Mouse (Mus musculus) left cerebral cortex, postnatal 14 days (tissue): Measurements from ENCODE around the gene Chaf1a. TPM values are rescaled to one million over a fixed set of nuclear protein-coding genes. Genes with fewer than 3 reads are reported as not detected.
A peak's percentile ranks its signal among the peaks of the same experiment; 100 is the strongest.

Source experiments
- DNase-seq, 2 experiments: peaks; one replicate each; pipeline ENCODE4 v3.0.0; 2021 to 2022; ENCODE audit warnings: low spot score in 2 of 2, mixed read lengths in 1 of 2
- intact Hi-C: fragments of 180-260 bp; cut with DNase I; formaldehyde crosslinking; loops from one replicate; pipeline ENCODE4 v1.15.1; 2025
- long read RNA-seq, 2 experiments: library from polyadenylated mRNA; stranded (forward); transcript quantifications; one replicate each; pipeline ENCODE4 v2.0.0; 2021
- total RNA-seq, 2 experiments: library from RNA; stranded (reverse); gene quantifications; 2 replicates each; pipeline ENCODE4 v1.2.3; 2021

The Chaf1a gene
- 1 to 10 TPM; 2.5 to 4.0 TPM for total RNA-seq
- long read RNA-seq, experiment 1, full-length matches to known transcripts: 8 of 11 reads
- long read RNA-seq, experiment 1, partial matches to known transcripts: 2 of 11 reads
- long read RNA-seq, experiment 1, other reads (novel, unspliced or antisense): 1 of 11 reads
- long read RNA-seq, experiment 2, full-length matches to known transcripts: 5 of 6 reads
- long read RNA-seq, experiment 2, partial matches to known transcripts: 1 of 6 reads
- long read RNA-seq, experiment 2, other reads (novel, unspliced or antisense): 0 of 6 reads

DNA sequence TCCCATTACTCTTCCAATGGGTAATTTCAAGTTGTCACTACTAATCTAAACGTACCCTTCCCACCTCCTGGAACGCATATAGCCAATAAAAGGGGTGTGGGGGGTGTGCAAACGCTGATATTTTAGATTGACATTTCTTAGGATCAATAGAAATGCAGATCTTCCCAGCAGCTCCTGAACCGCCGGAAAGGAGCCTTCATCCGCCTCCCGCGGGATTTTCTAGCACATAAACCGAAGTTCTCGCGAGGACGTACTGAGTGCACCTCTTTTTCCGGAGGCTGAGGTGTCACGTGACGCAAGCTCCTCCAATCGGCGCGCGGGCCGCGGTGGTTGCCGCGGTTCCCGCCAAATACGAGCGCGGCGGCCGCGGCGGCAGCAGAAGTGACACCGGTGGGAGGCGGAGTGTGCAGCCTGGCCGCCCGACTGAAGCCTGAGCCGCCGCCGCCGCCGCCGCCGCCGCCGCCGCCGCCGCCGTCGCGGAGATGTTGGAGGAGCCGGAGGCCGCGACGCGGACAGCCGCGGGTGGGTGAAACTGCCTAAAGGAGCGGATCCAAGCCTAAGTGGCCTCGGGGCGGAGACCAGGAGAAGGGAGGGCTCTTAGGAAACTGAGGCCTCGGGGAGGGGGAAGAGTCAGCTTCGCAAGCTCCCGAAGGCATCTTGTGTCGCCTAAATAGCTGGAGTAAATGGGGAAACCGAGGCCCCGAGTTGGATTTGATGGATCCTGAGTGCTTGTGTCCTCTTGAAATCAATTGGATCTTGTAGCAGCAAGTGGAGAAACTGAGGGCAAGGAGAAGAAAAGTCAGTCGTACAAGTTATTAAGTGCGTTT lies at the start of gene Chaf1a:
TSS of gene Chaf1a (plus strand) at position 410 of the 827 bp plus-strand sequence.
- intact Hi-C loops: loop anchor here (5.0 kb wide), 1 partner anchor 37 kb away; the partner anchor contains the start of genes Hdgfl2 and Ubxn6
- DNase-seq: peak; percentile 99

DNA sequence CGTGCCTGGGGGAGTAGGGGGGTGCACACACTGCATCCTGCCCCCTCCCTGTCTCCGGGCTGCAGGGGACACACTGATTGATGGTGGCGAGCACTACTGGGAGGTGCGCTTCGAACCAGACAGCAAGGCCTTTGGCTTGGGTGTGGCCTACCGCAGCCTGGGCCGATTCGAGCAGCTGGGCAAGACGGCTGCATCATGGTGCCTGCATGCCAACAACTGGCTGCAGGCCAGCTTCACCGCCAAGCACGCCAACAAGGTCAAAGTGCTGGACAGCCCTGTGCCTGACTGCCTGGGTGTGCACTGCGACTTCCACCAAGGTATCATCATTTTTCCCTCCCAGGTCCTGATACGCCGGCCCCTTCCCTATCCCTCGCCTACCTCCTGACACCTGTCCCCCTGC lies 44.2 kb upstream of the Chaf1a start:
- DNase-seq: no peak
- intact Hi-C loops: no loop called here

DNA sequence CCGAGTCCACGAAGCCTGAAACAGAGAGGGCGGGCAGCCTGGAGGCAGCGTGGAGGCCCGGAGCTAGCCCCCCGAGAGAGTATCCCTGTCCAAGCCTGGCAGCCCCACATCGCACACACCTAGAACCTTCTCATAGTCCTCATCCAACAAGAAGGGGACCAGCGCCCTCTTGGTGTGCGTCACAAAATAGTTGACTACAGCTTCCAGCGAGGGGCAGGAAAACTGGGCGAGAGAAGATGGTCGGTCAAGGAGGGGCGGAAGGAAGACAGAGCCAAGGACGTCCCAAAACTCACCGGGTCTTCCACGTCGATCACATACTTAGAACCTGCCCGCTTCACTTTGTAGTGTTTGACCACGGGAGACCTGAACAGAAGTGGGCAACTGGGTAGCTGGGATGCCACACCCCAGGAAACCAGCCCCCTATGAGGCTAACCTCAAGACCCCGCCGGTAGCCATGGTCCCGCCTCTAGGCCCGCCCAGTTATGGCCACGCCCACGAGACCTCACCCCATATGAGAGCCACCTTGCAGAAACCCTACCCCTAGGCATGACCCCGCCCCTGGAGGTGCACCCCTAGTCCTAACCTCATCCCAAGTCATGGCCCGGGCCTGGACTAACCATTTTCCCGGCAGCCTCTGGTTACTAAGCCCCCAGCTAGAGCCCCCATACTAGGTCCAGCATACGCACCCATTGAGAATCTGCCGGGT lies 40.3 kb upstream of the Chaf1a start:
- DNase-seq: no peak
- intact Hi-C loops: no loop called here

DNA sequence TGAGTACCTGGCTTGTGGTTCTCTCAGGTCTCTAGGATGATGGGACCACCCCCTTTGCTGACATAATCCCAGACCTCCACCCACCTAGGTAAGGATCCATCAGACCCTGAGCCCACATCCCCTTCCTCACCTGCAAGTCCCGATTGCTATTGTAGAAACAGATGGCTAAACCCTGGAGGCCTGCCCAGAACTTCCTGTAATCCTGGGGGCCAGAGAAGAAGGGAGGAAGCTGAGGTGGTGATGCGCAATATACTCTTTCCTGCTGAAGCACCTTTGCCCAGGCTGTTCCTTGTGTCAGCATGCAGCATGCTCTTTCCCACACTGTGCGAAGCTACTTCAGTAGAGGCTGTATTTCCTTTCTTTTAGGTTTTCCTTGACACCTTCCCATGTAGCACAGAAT lies 37.2 kb upstream of the Chaf1a start:
- DNase-seq: no peak
- intact Hi-C loops: no loop called here

DNA sequence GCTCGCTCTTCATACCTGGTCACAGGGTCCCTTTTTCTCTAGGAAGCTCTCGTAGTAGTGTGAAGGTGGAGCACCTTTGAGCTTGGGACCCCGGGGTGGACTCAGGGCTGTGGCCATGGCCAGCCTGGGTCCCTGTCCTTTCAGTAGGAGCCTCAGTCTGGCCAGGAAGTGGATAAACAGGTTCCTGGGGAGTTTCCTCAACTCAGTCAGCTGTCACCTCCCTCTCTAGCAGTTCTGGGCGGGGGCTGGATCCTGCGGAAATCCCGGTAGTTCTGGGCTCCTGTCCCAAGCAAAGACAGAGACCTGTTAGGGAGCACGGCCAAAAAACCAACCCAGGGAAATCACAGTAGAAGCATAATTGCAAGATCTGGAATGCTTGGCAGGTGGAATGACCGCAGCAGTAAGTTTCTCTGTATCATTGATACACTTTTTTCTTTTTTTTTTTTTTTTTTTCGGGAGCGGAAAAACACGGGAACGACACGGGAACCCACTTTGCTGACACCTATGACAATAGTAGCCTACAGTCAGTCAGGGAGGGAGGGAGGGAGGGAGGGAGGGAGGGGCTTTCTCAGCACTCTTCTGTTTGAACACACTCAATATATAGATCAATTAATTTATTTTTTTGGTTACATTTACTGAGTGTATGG lies 34.7 kb upstream of the Chaf1a start, which contains the start of the genes Stap2 and Mpnd:
TSS of gene Stap2 (minus strand) at position 170 of the 647 bp plus-strand sequence.
TSS of gene Mpnd (plus strand) at position 297 of the 647 bp plus-strand sequence.
- intact Hi-C loops: no loop called here
- no peak for DNase-seq

DNA sequence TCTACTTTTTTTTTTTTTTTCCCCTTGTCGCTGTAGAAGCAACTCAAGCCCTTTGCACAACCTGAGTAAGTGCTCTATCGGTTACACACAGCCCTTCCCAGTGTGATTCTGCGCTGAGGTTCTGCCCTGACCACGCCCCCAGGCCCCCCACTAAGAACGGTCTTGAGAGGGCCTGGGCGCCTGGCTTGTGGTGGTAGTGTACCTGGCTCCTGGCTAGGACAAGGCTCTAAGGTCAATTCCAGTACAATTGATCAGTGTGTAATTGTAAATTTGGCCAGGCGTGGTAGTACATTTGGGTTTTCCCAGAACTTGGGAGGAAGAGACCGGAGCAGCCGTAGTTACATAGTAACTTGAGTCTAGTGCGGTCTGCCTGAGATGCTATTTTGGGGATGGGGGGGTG lies 33.3 kb upstream of the Chaf1a start:
- intact Hi-C loops: no loop called here
- DNase-seq: no peak

DNA sequence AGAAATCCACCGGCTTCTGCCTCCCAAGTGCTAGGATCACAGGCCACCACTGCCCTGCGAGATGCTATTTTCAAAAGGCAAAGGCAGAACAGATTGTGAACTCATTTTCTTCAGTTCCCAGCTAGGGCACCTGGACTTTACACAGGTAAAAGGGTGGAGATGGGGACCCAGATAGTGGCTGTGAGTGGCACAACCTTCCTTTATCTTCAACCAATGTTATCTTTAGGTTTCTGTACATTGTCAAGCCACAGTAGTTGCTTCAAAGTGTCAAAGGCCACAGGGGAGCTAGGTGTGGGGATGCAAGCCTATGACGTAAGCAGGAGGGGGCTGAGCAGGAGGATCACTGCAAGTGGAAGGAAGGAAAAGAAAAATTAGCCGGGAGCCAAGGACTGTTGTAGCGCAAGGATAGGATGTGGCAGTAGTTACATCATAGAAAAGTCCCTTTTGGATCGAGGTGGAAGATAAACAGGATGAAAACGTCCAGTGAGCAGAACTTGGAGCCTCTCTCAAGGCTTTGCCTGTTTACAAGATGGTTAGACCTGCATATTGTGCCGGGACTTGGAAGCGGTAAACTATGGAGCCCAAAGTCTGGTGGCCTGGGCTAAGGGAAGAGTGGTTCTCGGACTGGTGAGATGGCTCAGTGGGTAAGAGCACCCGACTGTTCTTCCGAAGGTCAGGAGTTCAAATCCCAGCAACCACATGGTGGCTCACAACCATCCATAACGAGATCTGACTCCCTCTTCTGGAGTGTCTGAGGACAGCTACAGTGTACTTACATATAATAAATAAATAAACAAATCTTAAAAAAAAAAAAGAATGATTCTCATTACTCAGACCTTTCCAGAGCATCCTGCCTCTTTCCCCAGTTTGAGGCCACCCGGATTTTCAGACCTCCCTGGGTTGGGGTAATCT lies 32.5 kb upstream of the Chaf1a start:
- no peak for DNase-seq
- intact Hi-C loops: no loop called here

DNA sequence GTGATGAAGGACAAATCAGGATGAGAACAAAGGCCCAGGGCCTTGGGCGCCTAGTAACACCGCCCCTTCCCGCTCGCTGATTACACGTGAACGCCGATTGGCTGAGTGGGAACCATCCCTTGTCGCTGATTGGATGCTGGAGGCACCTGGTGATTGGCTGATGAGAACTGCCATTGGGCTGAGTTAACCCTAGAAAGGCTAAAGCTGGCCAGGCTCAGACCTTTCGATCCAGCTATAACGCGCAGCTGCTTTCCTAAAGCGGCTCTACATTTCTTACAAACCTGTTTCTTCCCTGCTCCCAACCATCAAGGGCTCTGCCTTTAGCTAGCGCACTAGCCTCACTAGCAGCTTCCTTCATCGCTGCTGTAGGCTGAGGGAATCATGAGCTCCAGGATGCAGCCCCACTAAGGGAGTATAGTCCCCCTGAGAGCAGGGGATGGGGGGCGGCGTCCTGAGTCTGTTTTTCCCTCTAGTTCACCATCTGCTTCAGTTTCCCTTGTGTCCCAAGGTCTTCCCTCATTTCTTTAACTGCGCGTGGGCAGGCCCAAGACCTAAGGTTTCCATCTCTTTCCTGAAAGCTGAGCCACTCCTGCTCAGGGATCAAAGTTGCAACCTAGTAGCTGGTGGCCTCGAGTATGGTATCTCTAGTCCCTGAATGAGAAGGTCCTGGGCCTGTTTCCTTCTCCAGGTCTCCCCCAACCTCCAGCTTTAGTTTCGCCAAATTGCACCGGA lies 31.7 kb upstream of the Chaf1a start:
- intact Hi-C loops: no loop called here
- DNase-seq: peak; percentile 97 to 98

DNA sequence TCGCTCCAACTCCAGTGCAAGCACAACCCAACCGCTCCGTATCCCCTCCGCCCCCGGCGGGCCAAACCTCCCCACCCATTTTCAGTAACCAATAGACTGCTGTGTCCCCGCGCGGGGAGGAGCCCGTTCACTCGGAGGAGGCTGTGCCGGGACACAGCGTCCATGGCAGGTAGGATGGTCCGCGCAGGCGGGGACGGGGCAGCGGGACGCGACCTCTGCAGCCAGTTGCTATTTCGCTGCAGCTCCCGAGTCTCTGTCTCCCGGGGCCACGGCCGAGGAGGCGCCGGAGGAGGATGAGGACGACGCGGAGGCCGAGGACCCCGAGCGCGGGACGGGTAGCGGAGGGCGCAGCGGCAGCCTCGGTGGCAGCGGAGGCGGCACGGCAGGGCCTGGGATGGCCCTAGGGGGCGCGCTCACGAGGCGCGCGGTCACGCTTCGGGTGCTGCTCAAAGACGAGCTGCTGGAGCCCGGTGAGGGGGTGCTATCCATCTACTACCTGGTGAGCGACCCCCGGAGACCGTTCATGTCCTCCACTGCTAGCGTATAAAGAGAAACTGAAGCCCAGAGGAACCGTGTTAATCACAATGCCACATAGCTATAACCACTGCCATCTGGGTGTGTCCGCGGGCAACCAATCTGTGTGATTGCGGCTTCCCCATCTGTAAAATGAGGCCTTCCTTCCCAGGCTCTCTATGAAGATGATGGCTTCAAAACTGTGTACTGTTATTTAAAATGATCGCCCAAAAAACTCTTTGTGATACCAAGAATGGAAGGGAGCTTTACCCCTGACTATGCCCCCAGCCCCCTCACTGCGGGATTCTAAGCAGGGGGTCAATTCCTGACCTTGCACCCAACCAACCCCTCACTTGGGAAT lies 30.9 kb upstream of the Chaf1a start:
- intact Hi-C loops: no loop called here
- DNase-seq: peak; percentile 93

DNA sequence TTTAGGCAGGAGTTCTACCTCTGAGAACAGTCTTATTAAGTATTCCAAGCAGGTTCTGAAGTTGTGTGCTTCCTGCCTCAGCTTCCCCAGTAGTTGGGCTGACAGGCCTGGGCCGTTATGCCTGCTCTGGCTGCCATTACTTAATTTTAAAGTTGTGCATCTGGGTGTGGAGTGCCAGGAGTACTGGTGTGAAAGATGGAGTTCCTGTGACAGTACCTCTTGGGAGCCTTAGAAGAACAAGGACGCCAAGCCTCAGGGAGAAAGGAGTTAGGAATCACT lies 30.3 kb upstream of the Chaf1a start:
- intact Hi-C loops: no loop called here

DNA sequence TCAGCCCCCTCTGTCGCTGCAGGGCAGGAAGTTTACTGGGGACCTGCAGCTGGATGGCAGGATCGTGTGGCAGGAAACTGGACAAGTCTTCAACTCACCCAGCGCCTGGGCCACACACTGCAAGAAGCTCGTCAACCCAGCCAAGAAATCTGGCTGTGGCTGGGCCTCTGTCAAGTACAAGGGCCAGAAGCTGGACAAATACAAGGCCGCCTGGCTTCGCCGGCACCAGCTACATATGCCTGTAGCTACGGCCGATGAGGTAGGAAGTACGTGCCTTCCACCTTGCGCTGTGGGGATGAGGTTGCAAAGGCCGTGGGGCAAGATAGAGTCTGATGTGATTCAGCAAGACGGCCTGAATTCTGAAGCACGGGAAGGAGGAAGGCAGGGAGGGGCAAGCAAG lies 30.0 kb upstream of the Chaf1a start:
- intact Hi-C loops: no loop called here
- DNase-seq: no peak

More for the DNA sequence above, 30.3 kb upstream of the Chaf1a start:
- no peak for DNase-seq

DNA sequence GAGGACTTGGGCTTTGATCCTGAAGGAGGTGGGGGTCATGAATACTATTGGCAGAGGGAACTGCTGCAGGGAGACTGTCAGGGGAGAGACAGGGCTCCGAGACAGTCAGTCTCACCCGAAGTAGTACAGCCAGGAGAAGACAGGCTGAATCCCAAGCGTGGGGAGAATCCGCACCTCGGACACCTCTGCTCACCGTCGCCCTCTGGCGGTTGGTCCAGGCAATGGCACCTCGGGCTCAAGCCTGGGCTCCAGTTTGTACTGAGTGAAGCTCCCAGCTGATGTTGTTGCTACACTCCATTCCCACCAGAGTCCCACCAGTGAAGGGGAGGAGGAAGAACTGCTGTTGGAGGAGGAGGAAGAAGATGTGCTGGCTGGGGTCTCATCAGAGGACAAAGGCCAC lies 29.6 kb upstream of the Chaf1a start:
- intact Hi-C loops: no loop called here
- DNase-seq: peak; percentile 77 to 78

DNA sequence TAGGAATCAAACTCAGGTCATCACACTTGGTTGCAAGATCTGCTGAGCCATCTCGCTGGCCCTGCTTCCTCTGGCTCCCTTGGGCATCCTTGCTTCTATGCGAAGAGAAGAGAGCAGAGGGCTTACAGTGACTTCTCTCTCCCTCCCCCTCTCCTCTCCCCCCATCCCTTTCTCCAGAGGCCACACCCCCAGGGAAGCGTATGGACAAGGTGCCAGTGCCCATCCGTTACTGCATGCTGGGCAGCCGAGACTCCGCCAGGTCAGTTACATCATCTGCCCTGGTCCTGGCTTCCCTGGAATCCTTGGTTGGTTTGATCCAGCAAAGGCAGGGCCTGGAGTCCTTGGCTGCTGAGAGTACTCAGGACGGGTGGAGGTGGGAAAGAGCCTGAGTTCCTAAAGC lies 28.8 kb upstream of the Chaf1a start:
- intact Hi-C loops: no loop called here
- no peak for DNase-seq

DNA sequence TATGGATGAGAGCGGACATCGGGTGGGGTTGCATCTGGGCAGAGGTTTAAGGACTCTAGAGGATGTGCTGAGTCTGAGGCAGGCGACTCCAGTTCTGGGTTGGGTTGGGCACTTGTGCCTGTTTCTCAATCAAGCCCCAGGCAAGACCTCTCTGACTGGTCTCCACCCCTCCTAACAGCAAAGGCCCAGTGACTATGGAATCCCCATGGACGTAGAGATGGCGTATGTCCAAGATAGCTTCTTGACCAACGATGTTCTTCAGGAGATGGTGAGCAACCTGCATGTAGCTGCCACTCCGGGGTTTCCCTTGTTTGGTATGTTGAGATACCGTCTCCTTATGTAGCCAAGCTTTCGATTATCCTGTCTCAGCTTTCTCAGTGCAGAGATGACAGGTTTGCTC lies 24.9 kb upstream of the Chaf1a start:
- intact Hi-C loops: no loop called here

DNA sequence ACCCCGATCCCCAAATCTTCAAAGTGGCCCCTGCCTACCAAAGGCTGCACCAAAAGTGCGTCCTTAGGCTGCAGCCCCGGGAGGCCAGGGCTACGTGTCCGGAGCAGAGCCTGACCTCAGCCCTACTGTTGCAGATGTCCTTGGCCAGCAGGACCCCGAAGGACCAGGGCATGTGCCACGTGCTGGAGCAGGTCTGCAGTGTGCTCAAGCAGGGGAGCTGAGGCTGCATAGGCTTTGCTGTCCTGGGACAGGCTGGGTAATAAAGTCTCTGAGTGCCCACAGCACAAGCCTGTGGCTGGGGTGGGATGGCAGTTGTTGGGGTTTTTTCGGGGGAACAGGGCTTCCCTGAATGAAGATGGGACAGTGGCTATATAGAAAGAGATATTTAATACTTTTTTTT lies 23.9 kb upstream of the Chaf1a start:
- no peak for DNase-seq
- intact Hi-C loops: no loop called here

More for the DNA sequence above, 24.9 kb upstream of the Chaf1a start:
- no peak for DNase-seq

DNA sequence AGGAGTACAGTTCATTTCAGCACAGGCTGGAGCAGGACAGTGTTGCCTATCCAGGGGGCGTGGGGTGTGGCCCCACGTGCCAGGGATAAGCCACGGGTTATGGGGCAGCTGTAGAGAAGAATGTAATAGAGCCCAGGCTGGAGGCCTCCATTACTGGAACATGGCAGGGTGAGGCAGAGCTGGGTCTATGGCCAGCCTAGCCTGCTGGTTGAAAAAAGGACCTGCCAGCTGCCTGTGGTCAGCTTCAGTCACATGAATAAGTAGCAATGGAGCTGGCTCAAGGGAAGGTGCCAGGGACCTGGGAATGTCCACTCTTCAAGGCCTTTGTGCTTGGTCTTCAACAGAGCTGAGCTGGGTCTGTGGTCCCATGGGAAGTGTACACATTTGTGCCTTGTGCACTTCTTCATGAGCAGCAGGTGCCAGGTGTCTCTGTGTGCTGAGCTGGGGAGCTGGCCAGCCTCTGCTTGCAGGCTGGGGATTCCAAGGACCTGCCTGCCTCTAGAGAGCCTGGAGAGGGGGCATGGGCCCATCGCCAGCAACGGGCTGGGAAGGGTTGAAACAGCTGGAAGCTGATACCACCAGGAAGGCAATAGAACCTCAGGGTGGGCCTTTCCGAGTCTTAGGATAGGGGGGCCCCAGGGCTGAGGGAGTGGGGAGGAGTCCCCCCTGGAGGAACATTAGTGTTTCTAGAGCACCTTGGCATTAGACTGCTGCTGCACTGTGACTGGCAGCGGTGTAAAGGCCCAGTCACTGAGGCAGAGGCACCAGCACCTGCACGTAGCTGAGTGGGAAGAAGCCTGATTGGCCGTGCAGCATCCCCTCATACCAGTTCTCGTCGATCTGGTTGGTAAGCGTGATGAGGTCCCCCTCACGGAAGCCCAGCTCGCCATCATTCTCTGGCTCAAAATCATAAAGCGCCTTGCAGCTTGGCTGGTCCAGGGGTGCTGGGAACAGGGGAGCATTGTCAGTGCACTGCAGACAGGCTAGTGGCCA lies 23.1 kb upstream of the Chaf1a start:
- no peak for DNase-seq
- intact Hi-C loops: no loop called here
